Mouse (Mus musculus): ENCODE results near the gene Olfr1339. TPM values are rescaled to one million over a fixed set of nuclear protein-coding genes. Genes with fewer than 3 reads are reported as not detected.

Olfr1339 gene
- polyA plus RNA-seq, 1 experiment from 2014 or later, result not detected

- no peak for ATAC-seq (ENCODE audit: insufficient number of reproducible peaks, low FRiP score, low TSS enrichment, low read depth)
- H3K9me3 ChIP-seq, result no peaks in the 10 kb centered on the region
- 79% methylated on average over 1 of the region's 1 CpGs for WGBS
- no peak within 1 kb of the TSS for H3K27ac ChIP-seq
- no peaks in the 10 kb centered on the region for H3K36me3 ChIP-seq
- H3K4me2 ChIP-seq, result no peak within 1 kb of the TSS
- H3K4me1 ChIP-seq, result no peaks in the 10 kb centered on the region
- no peaks in the 10 kb centered on the region for H3K27me3 ChIP-seq
- no peak within 1 kb of the TSS for H3K4me3 ChIP-seq
- H3K9ac ChIP-seq, result no peak within 1 kb of the TSS
Measured at GRCm38 (mm10) chr4:118758637-118759036, 26.7 kb downstream of the Olfr1339 start, which contains the start of gene Olfr1338. Olfr1338 (minus strand) TSS chr4:118758737.

GRCm38 (mm10) chr4:118782486-118782885, 50.5 kb downstream of the Olfr1339 start, which contains the start of gene Olfr1337:
Olfr1337 (minus strand) TSS chr4:118782586.
- no peak within 1 kb of the TSS for H3K9ac ChIP-seq
- no peaks in the 10 kb centered on the region for H3K27me3 ChIP-seq
- no peak within 1 kb of the TSS for H3K4me2 ChIP-seq
- no peak within 1 kb of the TSS for H3K27ac ChIP-seq
- no peak within 1 kb of the TSS for H3K4me3 ChIP-seq
- no peak for ATAC-seq (ENCODE audit: insufficient number of reproducible peaks, low FRiP score, low TSS enrichment, low read depth)
- no peaks in the 10 kb centered on the region for H3K9me3 ChIP-seq
- H3K4me1 ChIP-seq, result no peaks in the 10 kb centered on the region
- 79% methylated on average over 2 of the region's 2 CpGs for WGBS
- H3K36me3 ChIP-seq, result no peaks in the 10 kb centered on the region

Other genes starting within 250 kb of the Olfr1339 start
- 25.8 and 27.8 TPM in 2 replicates for gene Tie1, start 242.1 kb upstream of the Olfr1339 start, polyA plus RNA-seq (2015; fragmentation: Nextera tagmentation; extraction: Ambion mirVana)
- 13.5 and 14.2 TPM in 2 replicates for gene 2610528J11Rik, start 205.2 kb upstream of the Olfr1339 start, polyA plus RNA-seq (2015; fragmentation: Nextera tagmentation; extraction: Ambion mirVana)
- gene Tmem125, start 188.1 kb upstream of the Olfr1339 start, polyA plus RNA-seq (2015; fragmentation: Nextera tagmentation; extraction: Ambion mirVana), result 22.9 and 23.0 TPM in 2 replicates
- gene Cfap57, start 111.4 kb upstream of the Olfr1339 start, polyA plus RNA-seq (2015; fragmentation: Nextera tagmentation; extraction: Ambion mirVana), result 1.7 and 2.6 TPM in 2 replicates
- 129 and 136 TPM in 2 replicates for gene Ebna1bp2, start 111.4 kb upstream of the Olfr1339 start, polyA plus RNA-seq (2015; fragmentation: Nextera tagmentation; extraction: Ambion mirVana)
- not detected in 2 replicates for gene Olfr62, start 73.2 kb upstream of the Olfr1339 start, polyA plus RNA-seq (2015; fragmentation: Nextera tagmentation; extraction: Ambion mirVana)
- not detected in 2 replicates for gene Olfr1342, start 39.4 kb upstream of the Olfr1339 start, polyA plus RNA-seq (2015; fragmentation: Nextera tagmentation; extraction: Ambion mirVana)
- not detected in 2 replicates for gene Olfr1341, start 28.7 kb upstream of the Olfr1339 start, polyA plus RNA-seq (2015; fragmentation: Nextera tagmentation; extraction: Ambion mirVana)
- gene Olfr1340, start 12.0 kb upstream of the Olfr1339 start, polyA plus RNA-seq (2015; fragmentation: Nextera tagmentation; extraction: Ambion mirVana), result not detected in 2 replicates
- not detected in 2 replicates for gene Olfr1338, start 26.6 kb downstream of the Olfr1339 start, polyA plus RNA-seq (2015; fragmentation: Nextera tagmentation; extraction: Ambion mirVana)
- gene Olfr1337, start 50.4 kb downstream of the Olfr1339 start, polyA plus RNA-seq (2015; fragmentation: Nextera tagmentation; extraction: Ambion mirVana), result not detected in 2 replicates
- gene Olfr1335, start 77.8 kb downstream of the Olfr1339 start, polyA plus RNA-seq (2015; fragmentation: Nextera tagmentation; extraction: Ambion mirVana), result not detected in 2 replicates
- gene Olfr1333, start 104.1 kb downstream of the Olfr1339 start, polyA plus RNA-seq (2015; fragmentation: Nextera tagmentation; extraction: Ambion mirVana), result not detected in 2 replicates
- not detected in 2 replicates for gene Olfr1331, start 132.5 kb downstream of the Olfr1339 start, polyA plus RNA-seq (2015; fragmentation: Nextera tagmentation; extraction: Ambion mirVana)
- gene Olfr1330, start 156.4 kb downstream of the Olfr1339 start, polyA plus RNA-seq (2015; fragmentation: Nextera tagmentation; extraction: Ambion mirVana), result not detected in 2 replicates
- not detected in 2 replicates for gene Olfr1329, start 185.3 kb downstream of the Olfr1339 start, polyA plus RNA-seq (2015; fragmentation: Nextera tagmentation; extraction: Ambion mirVana)
- not detected in 2 replicates for gene Olfr1328, start 206.4 kb downstream of the Olfr1339 start, polyA plus RNA-seq (2015; fragmentation: Nextera tagmentation; extraction: Ambion mirVana)
- not detected in 2 replicates for gene Lao1, start 229.4 kb downstream of the Olfr1339 start, polyA plus RNA-seq (2015; fragmentation: Nextera tagmentation; extraction: Ambion mirVana)

All from limb, embryonic 15.5 days (tissue).